Mouse (Mus musculus) spleen, adult 2 months (tissue): ENCODE measurements around the gene Clcf1.

Experiments used
- CTCF ChIP-seq: fragments of 200-500 bp; IDR thresholded peaks from 2 replicates; pipeline ENCODE4 v1.5.1; 2011; ENCODE audit warnings: mild to moderate bottlenecking, inconsistent platforms; ENCODE audit not compliant: insufficient read depth, insufficient read length, insufficient replicate concordance; ENCODE audit errors: extremely low read depth
- POLR2A ChIP-seq: fragments of 200-500 bp; IDR thresholded peaks from 2 replicates; pipeline ENCODE4 v1.6.1; 2011; ENCODE audit warnings: low read depth, low read length, inconsistent platforms

DNA sequence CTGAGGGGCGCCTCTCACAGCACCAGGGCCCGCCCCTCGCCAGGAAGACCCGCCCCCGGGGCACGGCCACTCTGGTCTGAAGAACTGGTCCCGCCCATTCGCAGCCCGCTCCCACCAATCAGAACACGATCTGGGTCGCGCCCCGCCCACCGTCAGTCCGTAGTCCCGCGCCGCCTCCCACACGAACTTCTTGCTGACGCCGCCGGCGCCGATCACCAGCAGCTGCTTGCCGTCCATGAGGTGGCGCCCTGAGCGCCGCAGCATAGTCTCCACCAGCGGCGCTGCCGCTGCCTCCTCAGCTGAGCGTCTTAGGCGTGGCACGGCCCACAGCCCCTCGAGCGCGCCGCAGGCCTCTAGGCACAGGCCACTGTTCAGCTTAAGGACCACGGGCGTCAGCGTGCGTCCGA lies 44.7 kb upstream of the Clcf1 start:
- TF ChIP-seq CTCF (peak; percentile 81), POLR2A (peak; percentile 93)
